Mouse (Mus musculus) skeletal muscle tissue, adult 2 months (tissue): Measurements from ENCODE around the gene Sec11a.
"Not testable (repeated sequence)": the region's sequence is repeated elsewhere in the genome, so short reads cannot be mapped to it uniquely, and the experiment has no call there.

Experiments
- DNase-seq: peaks from one replicate; pipeline ENCODE4 v3.0.0-alpha.2; 2012; ENCODE audit warnings: low read depth, low spot score

The Sec11a gene

DNA sequence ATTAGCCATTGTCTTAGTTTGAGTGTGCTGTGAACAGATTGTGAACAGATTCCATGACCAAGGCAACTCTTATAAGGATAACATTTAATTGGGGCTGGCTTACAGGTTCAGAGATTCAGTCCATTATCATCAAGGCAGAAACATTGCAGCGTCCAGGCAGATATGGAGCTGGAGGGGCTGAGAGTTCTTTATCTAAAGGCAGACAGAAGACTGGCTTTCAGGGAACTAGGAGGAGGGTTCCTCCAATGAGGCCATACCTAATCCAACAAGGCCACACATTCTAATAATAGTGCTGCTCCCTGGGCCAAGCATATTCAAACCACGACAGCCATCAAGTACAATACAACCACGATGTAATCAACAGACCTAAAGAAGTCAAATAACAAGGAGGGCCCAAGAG lies 11.4 kb upstream of the Sec11a start:
- no peak for DNase-seq

DNA sequence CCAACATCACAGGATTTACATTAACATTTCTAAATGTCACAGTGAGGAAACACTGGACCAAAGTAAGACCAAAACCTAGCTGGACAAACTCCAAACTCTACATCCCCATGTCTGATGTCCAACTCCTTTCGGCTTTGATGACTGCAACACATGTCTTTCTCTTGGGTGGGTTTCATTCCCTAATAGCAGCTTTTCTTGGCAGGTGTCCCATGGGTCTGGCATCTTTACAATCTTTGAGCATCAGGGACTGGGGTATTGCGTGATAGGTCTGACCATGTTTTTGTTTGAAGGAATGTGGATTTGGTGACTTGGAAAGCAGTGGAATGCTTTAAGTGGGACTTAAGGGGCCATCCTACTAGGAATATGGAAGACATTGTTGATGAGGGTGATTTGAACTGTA lies 9.3 kb upstream of the Sec11a start:
- no peak for DNase-seq

DNA sequence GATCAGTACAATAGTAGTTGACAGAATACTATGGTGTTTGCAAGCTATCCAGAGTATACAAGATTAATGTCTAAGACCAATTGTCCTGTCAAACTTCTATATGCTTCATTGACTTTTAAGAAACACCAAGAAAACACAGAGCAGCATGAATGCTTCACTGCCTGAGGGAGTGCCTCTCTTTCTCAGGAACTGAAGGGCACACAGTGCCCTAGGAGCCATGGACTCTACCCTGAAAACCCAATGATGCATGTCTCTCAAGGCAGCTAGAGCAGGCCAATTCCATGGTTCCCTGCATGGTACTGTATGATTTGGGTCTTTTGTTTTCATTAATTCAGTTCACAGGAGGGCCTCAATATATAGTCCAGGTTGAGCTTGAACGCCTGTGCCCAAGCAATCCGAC lies 6.7 kb upstream of the Sec11a start:
- no peak for DNase-seq

DNA sequence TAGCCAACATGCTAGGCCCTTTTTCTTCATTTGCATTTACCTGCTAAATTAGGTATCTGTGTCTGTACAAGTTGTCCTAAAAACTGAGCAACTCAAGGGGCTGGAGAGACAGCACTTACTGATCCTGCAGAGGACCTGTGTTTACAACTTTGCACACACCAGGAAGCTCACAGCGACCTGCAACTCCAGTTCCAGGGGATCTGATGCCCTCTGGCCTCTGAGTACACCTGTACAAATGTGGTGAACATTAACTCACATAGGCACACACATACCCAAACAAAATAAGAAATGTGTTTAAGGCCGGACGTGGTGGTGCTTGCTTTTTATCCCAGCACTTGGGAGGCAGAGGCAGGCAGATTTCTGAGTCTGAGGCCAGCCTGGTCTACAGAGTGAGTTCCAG lies 4.6 kb upstream of the Sec11a start:
- DNase-seq, result no peak

DNA sequence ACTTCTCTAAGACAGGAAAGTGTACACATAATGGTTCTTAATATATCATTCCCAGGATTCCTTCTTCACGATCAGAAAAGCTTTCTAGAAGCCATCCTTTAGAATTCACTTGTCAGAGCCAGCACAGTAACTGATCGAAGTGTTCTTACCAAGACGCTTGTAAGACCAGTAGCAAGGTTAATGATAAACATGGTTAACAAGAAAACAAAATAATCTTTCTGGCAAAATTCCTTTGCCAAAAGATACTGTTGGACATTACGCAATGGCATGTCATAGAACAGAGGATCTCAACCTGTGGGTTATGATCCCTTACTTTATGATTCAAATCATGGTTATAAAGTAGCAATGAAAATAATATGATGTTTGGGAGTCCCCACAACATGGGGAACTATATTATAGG lies 3.9 kb upstream of the Sec11a start:
- DNase-seq, result no peak

DNA sequence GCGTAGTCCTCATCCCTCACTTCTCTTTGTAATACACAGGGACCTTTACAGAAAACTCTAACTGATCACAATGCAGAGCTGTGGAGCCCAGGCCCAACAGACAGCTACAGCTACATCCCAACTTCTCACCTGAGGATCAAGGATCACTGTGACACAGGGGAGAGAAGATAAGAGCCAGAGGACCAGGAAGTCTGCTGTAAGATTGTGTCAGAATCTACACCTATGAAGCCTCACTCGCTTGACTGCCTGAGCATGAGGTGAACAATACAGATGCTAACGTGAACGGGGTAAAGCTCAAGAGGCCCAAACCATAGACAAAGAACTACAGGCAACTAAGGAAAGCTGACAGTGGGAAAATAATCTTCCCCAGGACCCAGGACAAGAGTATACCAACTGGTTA lies 7.8 kb downstream of the Sec11a start:
- DNase-seq, result no peak

DNA sequence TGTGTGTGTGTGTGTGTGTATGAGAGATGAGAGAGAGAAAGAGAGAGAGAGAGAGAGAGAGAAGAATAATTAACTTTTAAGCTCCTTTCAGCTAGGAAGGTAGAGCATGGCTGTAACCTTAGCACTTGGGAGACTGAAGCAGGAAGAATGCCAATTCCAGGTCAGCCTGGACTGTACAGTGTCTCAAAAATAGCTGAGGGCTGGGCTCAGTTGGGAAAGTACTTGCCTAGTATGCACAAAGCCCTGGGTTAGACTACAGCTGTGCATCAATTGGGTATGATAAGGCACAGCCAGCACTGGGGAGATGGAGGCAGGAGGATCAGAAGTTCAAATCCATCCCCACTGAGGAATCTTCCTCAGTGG lies 10.3 kb downstream of the Sec11a start:
- DNase-seq, result not testable (repeated sequence)

DNA sequence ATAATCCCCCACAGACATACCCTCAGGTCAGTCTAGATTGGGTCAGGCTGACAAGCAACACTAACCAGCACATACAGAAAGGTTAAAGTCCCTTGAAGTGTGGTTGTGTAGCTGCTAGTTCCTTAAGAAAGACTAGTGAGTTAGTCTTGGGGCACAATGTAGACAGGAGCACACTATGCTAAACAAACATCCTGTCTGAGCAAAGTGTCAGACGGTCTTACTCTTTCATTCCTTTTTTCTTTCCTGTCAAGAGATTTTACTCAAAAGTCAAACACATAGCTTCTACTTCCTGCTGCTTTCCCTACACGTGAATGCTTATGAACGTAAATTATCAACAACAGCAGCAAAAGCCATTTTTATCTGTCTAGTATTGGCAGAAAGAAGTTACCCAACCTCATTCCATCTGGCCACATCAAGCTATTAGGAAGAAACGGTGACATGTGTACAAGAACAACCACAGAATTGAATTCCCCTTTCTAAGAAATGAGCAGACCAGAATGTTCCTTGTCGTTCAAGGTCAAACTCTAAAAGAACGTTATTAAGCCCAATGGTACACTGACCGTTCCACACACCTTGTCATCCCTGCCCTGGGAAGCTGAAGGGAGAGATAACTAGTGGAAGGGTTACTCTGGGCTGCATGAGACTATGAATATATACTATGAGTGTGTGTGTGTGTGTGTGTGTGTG lies 10.8 kb downstream of the Sec11a start:
- not testable (repeated sequence) for DNase-seq

DNA sequence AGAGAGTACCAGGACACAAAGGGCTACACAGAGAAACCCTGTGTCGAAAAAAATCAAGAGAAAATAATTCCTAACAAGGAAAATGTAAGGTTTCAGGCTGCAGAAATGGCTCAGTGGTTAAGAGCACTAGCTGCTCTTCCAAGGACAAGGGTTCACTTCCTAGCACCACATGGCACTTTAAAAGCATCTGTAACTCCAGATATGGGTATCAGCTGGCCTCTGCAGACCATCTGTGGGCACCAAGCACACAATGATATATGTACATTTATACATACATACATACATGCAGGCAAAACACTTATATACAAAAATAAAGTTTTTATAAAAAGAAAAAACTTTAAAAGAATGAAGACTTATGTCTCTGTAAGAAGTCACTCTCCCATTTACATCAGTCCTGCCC lies 11.7 kb downstream of the Sec11a start:
- DNase-seq, result no peak

DNA sequence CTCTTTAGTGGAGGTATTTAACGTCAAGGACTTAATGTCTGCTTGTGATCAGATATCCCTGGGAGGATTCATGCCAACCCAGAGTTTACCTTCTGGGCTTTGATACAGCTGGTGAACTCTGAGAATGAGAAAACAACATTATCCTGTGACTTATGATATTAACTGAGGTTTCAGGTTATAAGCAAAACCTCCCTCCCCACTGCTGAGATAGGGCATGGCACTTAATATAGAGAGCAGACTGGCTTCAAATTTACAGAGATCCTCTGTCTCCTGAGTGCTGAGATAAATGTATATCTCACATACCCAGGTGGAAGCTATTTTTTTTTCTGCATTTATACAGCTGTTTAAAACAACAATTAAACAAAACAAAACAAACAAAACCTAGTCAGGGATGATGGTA lies 14.8 kb downstream of the Sec11a start:
- no peak for DNase-seq

DNA sequence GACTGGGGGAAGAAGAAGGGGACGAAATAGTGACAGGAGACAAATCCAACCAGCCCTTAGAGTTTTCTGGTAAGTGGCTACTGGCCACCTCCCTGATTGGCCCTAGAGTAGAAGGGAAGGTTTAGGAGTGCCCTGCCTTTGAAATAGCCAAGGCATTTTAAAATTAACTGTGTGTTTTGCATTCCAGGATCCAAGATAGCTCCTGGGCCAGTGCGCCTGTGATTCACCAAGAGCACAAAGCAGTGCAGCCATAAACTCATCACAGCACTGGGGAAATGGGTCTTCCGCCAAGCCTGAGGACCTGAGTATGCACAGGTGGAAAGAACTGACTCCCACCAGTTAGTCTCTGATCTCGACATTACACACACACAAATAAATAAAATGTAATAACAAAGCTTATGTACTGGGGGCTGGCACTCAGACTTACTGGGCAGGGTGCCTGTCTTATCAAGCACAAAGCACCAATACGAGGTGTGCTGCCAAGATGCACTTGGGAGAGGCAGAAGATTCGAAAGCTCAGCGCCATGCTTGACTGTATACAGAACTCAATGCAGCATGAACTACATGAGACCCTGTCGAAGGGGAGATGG lies 15.9 kb downstream of the Sec11a start:
- DNase-seq, result no peak

DNA sequence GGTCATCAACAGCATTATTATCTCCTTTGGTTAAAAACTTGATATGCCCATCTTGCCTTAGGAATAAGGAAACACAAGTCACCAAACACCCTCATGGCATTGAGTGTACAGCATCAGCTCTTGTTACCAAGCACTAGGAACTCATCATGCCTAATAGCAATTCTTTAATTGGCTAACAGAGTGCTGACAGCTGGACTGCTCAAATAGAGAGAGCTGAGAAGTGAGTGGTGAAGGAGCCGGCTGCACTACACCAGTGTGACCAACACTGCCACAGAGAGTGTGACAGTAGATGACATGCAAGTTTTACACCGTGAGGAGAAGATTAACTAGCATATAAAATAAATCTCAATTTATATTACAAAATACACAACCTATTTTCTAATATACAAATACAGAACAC lies 24.4 kb downstream of the Sec11a start:
- peak; percentile 25 for DNase-seq

DNA sequence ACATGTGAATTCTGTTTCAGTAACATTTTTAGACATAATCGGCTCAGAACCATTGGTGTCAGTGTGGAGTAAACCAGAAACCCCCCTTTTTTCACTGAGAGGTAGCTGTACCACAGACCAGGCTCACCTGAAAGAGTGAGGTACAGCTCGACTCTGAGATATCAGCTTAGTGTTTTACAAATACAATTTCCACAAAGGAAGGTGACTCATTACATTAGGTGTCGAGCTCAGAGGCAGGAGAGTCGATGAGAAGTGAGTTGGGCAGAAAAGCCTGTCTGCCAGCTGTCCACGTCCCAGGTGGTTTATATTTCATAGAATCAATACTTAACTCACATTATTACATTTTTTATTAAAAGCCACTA lies 28.0 kb downstream of the Sec11a start:
- DNase-seq, result no peak

DNA sequence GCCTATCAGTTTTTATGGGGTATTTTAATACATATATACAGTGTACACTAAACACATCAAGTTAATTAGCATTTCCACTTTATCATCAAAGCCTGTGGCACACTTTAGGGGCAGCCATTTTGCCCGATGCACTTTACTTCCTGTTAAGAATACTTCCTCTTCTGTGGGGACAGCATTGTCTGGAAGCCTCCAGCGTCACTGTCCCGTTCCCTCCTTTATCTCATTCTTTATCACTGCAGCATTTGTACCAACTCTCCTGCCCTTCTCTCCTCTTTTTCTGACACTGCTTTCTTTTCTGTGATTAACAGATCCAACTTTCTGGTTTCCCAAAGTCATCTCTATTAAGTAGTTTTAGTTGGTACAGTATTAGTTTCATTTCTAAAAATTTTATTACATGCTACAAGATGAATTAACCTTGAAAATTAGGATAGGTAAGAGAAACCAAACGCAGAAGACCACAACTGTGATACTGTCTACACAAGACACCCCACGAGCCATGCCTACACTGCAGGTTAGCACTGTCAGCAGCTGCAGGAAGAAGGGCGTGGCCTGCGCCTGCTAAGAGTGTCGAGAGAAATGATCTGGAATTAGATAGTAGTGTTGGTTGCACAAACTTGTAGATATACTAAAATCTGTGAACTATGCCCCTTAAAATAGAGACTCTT lies 28.5 kb downstream of the Sec11a start:
- no peak for DNase-seq

DNA sequence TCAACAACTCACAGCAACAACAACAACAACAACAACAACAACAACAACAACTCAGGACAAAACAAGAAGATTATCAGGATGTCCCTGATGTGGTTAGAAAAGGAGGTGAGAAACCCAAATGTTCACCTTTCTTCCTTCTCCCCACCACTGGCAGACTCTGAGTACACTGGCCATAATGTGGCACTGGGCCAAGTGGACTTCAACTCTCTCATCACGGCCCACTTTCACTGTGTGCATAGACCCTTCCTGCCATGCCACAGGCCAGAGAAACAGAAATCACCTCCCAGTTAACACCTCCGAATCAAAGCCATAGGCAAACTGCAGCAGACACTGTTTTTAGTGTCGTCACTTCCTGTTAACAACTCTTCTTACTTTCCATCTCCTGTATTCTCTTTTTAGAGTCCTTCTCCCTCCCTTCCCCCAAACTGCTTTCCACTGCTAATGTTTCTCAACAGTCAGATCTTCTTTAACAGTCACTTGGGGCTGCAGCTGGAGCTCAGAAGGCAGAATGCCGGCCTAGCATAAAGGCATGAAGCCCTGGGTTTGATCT lies 29.6 kb downstream of the Sec11a start:
- DNase-seq, result no peak

DNA sequence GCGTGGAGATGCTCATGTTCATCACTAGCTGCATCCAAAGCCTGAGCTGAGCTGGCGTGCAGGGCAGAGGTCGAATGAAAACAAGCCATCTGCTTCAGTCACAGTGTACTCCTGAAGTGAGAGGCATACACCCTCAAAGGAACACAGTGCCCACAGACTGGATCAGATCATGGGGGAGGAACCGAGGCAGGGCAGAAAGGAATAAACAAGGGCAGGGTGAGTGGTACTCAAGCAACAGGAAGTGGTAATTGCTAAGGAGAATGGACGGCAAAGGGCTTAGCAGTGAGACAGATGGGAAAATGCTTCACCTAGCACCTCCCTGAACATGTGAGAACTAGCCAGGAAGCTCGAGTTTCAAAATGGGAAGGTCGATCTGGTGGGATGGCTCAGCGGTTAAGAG lies 35.1 kb downstream of the Sec11a start:
- no peak for DNase-seq

DNA sequence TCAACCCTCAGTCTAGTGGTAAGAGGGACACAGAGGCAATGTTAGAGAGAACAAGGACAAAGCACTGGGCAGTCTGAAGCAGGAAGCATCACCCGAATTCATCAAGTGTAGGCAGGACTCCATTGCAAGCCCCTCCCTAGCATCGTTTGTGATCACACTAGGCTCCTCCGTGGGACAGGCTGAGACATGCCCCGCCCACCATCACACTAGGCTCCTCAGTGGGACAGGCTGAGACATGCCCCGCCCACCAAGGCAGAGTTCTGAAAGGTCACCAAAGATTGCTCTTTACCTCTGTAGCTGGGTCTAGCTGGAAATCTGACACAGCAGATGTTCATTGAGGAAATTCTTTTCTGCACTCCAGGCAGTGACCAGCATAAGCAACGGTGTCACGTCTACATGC lies 36.5 kb downstream of the Sec11a start:
- DNase-seq, result no peak

DNA sequence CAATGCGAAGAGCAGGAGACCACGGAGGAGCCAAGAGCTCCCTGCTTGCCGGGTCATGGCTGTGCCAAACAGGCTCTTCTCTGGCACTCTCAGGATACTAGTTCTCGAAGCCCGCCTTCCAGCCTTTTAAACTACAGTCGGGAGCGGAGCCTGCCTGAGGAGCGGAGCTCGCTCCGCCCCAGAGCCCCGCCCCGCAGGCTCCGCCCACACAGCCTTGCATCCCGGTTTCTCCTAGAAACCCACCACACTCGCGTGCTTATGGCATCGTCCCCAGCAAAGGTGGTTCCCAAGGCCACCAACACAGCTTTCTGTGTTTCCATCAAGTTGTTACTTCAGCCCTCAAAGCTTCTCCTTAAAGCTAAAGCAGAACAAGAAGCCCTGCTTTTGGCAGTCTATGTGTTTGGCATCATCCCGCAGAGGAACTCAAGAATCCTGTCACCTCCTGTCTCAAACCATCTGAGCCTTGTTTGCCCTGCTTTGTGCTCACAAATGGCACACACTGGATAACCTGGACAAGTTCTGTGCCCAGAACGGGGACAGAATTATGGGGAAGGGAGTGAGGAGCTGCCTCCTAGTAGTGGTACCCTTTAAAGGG lies 42.6 kb downstream of the Sec11a start, which contains the start of gene Nmb:
Gene Nmb (minus strand): TSS at position 156 of the 595 bp plus-strand sequence.
- DNase-seq, result peak; percentile 53

DNA sequence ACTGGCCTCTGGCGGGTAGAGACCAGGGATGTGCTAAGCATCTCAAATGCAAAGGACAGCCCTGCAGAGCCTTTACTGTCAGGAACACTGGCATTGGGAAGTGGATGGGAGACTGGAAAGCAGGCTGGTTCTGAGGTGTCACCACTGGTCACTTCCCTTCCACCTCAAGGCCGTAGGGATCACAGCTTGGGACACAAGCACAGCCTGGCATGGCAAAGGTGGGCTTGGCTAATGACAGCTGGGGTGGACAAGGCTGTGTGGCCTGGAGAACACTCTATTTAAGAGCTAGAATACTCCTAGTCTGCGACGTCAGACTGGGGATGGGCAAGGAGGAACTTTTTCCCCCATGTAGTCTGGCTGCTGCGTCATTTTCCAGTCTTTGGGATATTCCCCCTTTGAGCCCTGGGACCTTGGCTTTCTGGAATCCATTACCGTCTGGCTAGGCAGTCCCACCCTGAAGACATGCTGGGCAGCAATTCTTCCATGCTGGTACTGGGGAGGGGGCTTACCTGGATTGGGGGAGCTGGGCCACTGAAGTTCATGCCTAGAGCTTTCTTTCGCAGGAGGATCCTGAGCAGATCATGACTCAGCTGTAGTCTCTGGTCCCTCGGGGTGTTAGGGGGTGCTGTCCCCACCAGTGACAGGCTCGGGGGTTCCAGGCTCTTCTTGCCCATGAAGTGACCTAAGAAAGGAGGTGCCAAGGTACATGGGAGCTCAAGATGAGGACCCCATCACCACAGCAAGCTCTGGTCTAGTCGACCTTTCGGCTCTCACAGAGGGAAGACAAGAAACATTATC lies 43.8 kb downstream of the Sec11a start:
- no peak for DNase-seq

DNA sequence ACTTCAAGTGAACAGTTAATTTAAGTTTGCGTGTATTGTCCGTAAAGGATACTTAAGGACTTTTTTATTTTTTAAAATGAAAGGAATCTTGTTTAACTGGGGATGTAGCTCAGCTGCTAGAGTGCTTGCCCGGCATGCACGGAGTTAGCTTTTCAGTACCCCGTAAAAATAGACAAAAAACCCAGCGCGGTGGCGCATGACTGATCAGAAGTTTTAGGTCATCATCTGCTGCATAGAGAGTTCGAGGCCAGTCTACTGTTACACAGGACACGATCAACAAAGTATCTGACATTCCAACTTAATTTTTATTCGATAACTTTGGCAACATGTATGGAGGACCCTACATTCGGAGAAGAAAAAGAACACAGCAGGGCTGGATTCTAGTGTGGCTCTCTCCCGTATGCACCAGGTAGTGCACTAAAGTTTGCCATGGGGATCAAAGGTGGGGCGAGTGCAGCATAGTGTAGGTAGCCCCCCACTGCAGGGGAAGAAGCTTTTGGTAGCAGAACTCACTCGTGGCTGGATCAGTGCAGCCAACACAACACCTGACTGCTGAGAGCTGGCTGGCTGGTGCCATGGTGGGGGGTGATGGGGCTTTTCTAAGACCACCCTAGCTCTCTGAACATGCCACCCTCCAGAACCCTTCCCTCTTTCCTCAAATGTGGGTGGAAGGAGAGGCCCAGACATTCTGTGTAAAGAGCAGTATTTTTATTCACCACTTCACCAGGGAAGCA lies 45.9 kb downstream of the Sec11a start:
- no peak for DNase-seq

DNA sequence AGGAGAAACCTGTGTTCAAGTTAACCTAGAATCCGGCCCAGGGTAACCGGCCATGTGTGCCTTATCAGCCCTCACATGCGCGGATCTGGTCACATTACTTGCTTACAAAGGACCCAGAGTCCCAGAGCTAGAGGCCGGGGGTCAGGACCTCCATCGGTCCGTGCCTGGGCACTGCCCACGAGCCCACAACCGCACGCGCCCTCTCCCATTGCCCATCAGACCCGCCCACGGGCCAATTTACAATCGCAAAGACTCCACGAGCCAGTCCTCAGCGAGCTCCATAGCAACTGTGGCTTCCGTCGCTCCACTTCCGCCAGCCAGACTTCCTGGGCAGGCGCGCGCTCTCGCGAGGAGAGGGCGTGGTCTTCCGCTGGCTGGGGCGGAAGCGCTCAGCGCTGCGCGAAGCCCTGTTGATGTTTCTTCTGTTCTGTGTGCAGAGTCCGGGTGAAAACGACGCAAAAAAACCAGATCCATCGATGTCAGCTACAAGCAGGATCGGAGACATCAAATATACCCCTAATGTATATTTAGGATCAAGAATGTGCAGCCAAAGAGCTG lies 46.6 kb downstream of the Sec11a start, which contains the start of gene Wdr73:
Gene Wdr73 (minus strand): TSS at position 326 of the 558 bp plus-strand sequence.
- DNase-seq, result peak; percentile 86
